ENCODE assay signal across 15 mouse cellular contexts in genomic region chr8:107785771-107786170, GRCm38 (mm10).
DNase-seq lines count a peak whose midpoint lies in the region; ATAC-seq and TF ChIP-seq lines count a peak whose summit lies in the region.
"Had no signal": no experiment of that assay in that cellular context is flagged by ENCODE, and none has a peak within 500 bp of the region (broad histone marks: within the 10 kb centered on the region; RNA-seq: fewer than 3 reads in every experiment).

No protein-coding gene starts in this region.

- no peak overlapping the region for H3K27ac ChIP-seq in lung, embryonic 14.5 days (ENCODE audit: low read depth)
- H3K27ac ChIP-seq in embryonic facial prominence, embryonic 14.5 days (replicated peaks; ENCODE audit: low read depth, low read length): peak overlapping the region; percentile 24; the same call in 1 of the 2 replicates
- H3K27ac ChIP-seq in forebrain, embryonic 14.5 days (ENCODE audit: low read depth, low read length): no peak overlapping the region
- H3K27ac ChIP-seq in layer of hippocampus, adult 2 months: no peak overlapping the region
- H3K27ac ChIP-seq: hindbrain, embryonic 12.5 days; liver, embryonic 15.5 days; midbrain, embryonic 15.5 days had no signal

- H3K4me3 ChIP-seq in lung, embryonic 14.5 days (ENCODE audit: low read depth, low read length): no peak overlapping the region
- H3K4me3 ChIP-seq in embryonic facial prominence, embryonic 14.5 days (ENCODE audit: low read depth, low read length): no peak overlapping the region
- H3K4me3 ChIP-seq in forebrain, embryonic 14.5 days (ENCODE audit: low read depth, low read length): no peak overlapping the region
- H3K4me3 ChIP-seq in layer of hippocampus, adult 2 months: no peak overlapping the region
- H3K4me3 ChIP-seq: hindbrain, embryonic 12.5 days; liver, embryonic 15.5 days; midbrain, embryonic 15.5 days had no signal

- no peaks in the 10 kb centered on the region for H3K36me3 ChIP-seq in lung, embryonic 14.5 days (ENCODE audit: insufficient read depth)
- H3K36me3 ChIP-seq in embryonic facial prominence, embryonic 14.5 days (ENCODE audit: control insufficient read depth, insufficient read depth, low read length): no peaks in the 10 kb centered on the region
- H3K36me3 ChIP-seq in forebrain, embryonic 14.5 days (ENCODE audit: control insufficient read depth, insufficient read depth, low read length): no peaks in the 10 kb centered on the region
- H3K36me3 ChIP-seq: hindbrain, embryonic 12.5 days; liver, embryonic 15.5 days; midbrain, embryonic 15.5 days had no signal

- no peaks in the 10 kb centered on the region for H3K4me1 ChIP-seq in lung, embryonic 14.5 days (ENCODE audit: insufficient read depth)
- no peaks in the 10 kb centered on the region for H3K4me1 ChIP-seq in embryonic facial prominence, embryonic 14.5 days (ENCODE audit: control insufficient read depth, insufficient read depth, low read length)
- no peaks in the 10 kb centered on the region for H3K4me1 ChIP-seq in forebrain, embryonic 14.5 days (ENCODE audit: control insufficient read depth, insufficient read depth, low read length)
- H3K4me1 ChIP-seq: hindbrain, embryonic 12.5 days; liver, embryonic 15.5 days; midbrain, embryonic 15.5 days had no signal

- no peak for ATAC-seq in lung, embryonic 14.5 days (ENCODE audit: insufficient read depth)
- ATAC-seq in embryonic facial prominence, embryonic 14.5 days (ENCODE audit: low read depth): no peak
- no peak for ATAC-seq in forebrain, embryonic 14.5 days
- ATAC-seq: inflammation-experienced regulatory T-cells, adult 6 months; midbrain, embryonic 15.5 days had no signal

- no peak overlapping the region for H3K4me2 ChIP-seq in lung, embryonic 14.5 days
- H3K4me2 ChIP-seq in embryonic facial prominence, embryonic 14.5 days (ENCODE audit: low read depth, low read length): no peak overlapping the region
- H3K4me2 ChIP-seq in forebrain, embryonic 14.5 days (ENCODE audit: low read length): no peak overlapping the region
- H3K4me2 ChIP-seq: hindbrain, embryonic 12.5 days; liver, embryonic 15.5 days; midbrain, embryonic 15.5 days had no signal

- DNase-seq in lung, embryonic 14.5 days: peak; percentile 24
- no peak for DNase-seq in lung, adult 18-20 months
- DNase-seq in 3T3-L1 (ENCODE audit: low read depth, low spot score): peak; percentile 83
- peak; percentile 85 for DNase-seq in NIH3T3 (ENCODE audit: low read depth)
- peak; percentile 79 for DNase-seq in embryonic facial prominence, embryonic 14.5 days (ENCODE audit: low spot score)
- DNase-seq in forebrain, embryonic 14.5 days (ENCODE audit: low spot score): no peak
- DNase-seq in layer of hippocampus, adult 2 months (ENCODE audit: low spot score in 2 of 2): no peak
- DNase-seq: cerebellum, postnatal 10 days; gastrocnemius, postnatal 10 days; spleen, adult 18-20 months; thymus, adult 2 months had no signal

- H3K9me3 ChIP-seq in lung, embryonic 14.5 days (ENCODE audit: low read depth, low read length): no peaks in the 10 kb centered on the region
- no peaks in the 10 kb centered on the region for H3K9me3 ChIP-seq in embryonic facial prominence, embryonic 14.5 days (ENCODE audit: control insufficient read depth, low read length)
- H3K9me3 ChIP-seq in forebrain, embryonic 14.5 days (replicated peaks; ENCODE audit: control insufficient read depth, low read length): no peaks in the 10 kb centered on the region
- H3K9me3 ChIP-seq: hindbrain, embryonic 12.5 days; liver, embryonic 15.5 days; midbrain, embryonic 15.5 days had no signal

- no peaks in the 10 kb centered on the region for H3K27me3 ChIP-seq in lung, embryonic 14.5 days (ENCODE audit: insufficient read depth, low read length)
- no peaks in the 10 kb centered on the region for H3K27me3 ChIP-seq in embryonic facial prominence, embryonic 14.5 days (replicated peaks; ENCODE audit: control insufficient read depth, insufficient read depth, low read length)
- no peaks in the 10 kb centered on the region for H3K27me3 ChIP-seq in forebrain, embryonic 14.5 days (replicated peaks; ENCODE audit: control insufficient read depth, insufficient read depth, low read length)
- H3K27me3 ChIP-seq: hindbrain, embryonic 12.5 days; liver, embryonic 15.5 days; midbrain, embryonic 15.5 days had no signal

- no peak overlapping the region for H3K9ac ChIP-seq in lung, embryonic 14.5 days
- no peak overlapping the region for H3K9ac ChIP-seq in embryonic facial prominence, embryonic 14.5 days (ENCODE audit: low read depth, low read length)
- no peak overlapping the region for H3K9ac ChIP-seq in forebrain, embryonic 14.5 days (ENCODE audit: low read length)
- H3K9ac ChIP-seq: hindbrain, embryonic 12.5 days; liver, embryonic 15.5 days; midbrain, embryonic 15.5 days had no signal

- TF ChIP-seq CTCF in lung, embryonic 14.5 days (IDR thresholded peaks at IDR 0.05; ENCODE audit: low read depth): no peak
- TF ChIP-seq CTCF in layer of hippocampus, adult 2 months (conservative IDR thresholded peaks at IDR 0.05): no peak

- 61% methylated on average over 5 of the region's 5 CpGs for WGBS in lung, embryonic 14.5 days
- WGBS in embryonic facial prominence, embryonic 14.5 days: 46% methylated on average over 5 of the region's 5 CpGs
- 83% methylated on average over 5 of the region's 5 CpGs for WGBS in forebrain, embryonic 14.5 days

Comparison
In these comparisons a context has a peak if more than half of its experiments do, and no peak if none do; other contexts are left out.
1. DNase-seq: peak in lung, embryonic 14.5 days (single experiment), 3T3-L1 (single experiment), NIH3T3 (single experiment) and embryonic facial prominence, embryonic 14.5 days (single experiment); none in lung, adult 18-20 months (0 of 2), forebrain, embryonic 14.5 days (single experiment) and layer of hippocampus, adult 2 months (0 of 2).